Mouse (Mus musculus) yolk sac, embryonic 10.5 days (tissue): ENCODE data around the gene Ddx42.
"Not testable (repeated sequence)": the region's sequence is repeated elsewhere in the genome, so short reads cannot be mapped to it uniquely, and the experiment has no call there.

ENCODE experiments used
- DNase-seq: peaks from one replicate; pipeline ENCODE4 v3.0.0-alpha.2; 2017; ENCODE audit warnings: low spot score

Gene Ddx42

GRCm38 (mm10) chr11:106201337-106202122 lies 15.2 kb upstream of the Ddx42 start:
- DNase-seq = no peak

- no peak for DNase-seq
These were observed 14.6 kb upstream of the Ddx42 start, which contains the start of gene Strada for GRCm38 (mm10) chr11:106202123-106202465. Gene Strada, minus strand, starts transcription at chr11:106202168.

- DNase-seq = no peak
These were observed 4.0 kb upstream of the Ddx42 start for GRCm38 (mm10) chr11:106212771-106213170.

- DNase-seq = no peak
These were observed 1.9 kb upstream of the Ddx42 start for GRCm38 (mm10) chr11:106214856-106215255.

DNA sequence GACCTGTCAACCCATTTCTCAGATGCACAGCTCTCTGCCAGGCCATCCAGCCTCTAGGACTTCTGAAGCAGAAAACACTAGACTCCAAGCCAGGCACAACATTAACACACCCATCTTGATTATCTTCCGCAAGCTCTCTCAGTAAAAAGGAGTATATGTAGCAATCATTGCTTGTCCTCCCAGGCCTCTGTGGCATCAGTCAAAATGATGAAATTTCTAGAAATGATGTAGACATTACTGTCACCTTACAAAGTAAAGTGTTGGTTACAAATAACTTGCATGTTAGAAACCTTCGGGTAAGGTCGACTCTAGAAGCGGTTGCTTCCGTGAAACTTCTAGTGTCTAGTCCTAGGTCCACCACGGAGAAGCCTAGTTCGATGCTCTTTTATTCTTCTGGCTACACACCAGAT lies 1.3 kb upstream of the Ddx42 start:
- no peak for DNase-seq

DNA sequence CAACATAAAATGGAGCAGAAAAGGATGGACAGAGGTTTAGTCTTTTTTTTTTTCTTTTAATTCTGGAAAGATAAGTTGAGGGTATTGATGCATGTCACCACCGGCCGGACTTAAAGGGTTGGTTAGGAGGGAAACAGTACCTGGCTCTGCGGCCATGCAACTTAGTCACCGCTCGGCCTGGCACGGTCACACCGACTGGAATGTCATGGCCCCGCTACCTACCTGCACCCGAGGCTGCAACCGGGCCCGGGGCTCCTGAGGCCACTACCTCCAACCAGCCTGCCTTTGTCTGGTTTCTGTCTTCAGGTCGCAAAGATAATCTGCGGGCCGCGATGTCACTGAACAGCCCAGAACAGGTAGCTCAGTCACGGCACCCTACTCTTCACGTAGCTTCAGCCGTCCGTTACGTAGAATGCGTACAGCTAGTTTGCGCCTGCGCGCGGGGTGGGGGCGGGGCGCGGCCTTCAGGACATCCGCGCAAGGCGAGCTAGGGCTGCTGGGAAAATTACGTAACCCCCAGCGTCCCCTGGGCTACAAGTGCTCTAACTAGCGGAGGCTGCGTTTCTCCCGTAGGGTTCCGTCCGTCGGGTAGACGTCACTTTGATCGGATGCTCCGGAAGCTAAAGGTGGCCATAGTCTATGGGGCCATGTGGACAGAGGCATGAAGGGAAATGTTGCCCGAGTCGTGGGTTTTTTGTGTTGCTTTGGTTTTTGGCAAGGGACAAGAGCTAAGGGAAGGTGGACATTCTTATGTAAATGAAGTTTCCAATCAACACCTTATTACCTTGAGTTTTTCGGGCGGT lies 598 bp upstream of the Ddx42 start, which contains the start of gene Ccdc47:
Gene Ccdc47 (minus strand): TSS at position 418 of the 803 bp plus-strand sequence.
- DNase-seq = peak; percentile 97

GRCm38 (mm10) chr11:106220603-106221002 lies 3.9 kb downstream of the Ddx42 start:
- no peak for DNase-seq

DNA sequence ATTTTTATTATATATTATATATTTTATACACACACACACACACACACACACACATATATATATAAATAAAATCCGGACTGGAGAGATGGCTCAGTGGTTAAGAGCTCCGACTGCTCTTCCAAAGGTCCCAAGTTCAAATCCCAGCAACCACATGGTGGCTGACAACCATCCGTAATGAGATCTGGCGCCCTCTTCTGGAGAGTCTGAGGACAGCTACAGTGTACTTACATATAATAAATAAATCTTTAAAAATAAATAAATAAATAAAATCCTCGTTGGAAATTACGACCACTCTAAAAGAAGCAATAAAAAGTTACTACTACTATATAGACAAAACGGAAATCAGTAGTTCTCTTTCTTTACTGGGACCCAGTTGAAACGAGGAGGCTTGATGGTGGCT lies 17.3 kb downstream of the Ddx42 start:
- not testable (repeated sequence) for DNase-seq

- no peak for DNase-seq
These were observed 30.1 kb downstream of the Ddx42 start for GRCm38 (mm10) chr11:106246834-106247233.

DNA sequence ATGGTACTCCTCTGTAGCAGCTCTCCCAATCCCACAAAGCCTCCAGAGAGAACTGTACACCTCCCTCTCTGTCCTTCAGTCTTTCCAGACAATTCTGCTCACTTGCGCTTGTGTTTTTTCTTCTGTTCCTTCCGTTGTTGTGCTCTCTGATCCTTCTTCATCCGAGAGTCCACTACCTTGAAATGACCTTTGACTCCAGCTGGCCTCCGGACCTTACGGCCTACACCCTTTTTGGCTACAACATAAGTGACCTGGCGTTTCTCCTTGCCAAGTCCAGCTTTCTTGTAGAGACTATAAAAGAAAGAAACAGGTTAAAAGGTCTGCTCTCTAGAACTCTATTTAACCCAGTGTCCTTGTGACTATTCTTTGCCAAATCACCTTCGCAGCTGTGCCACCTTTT lies 32.6 kb downstream of the Ddx42 start:
- DNase-seq = peak; percentile 40

- DNase-seq = no peak
These were observed 38.0 kb downstream of the Ddx42 start for GRCm38 (mm10) chr11:106254767-106255166.

- no peak for DNase-seq
These were observed 38.4 kb downstream of the Ddx42 start for GRCm38 (mm10) chr11:106255174-106255573.

GRCm38 (mm10) chr11:106255685-106256451 lies 39.1 kb downstream of the Ddx42 start, which contains the start of the genes Ftsj3 and Psmc5:
Gene Ftsj3, minus strand, starts transcription at chr11:106256079.
Gene Psmc5, plus strand, starts transcription at chr11:106256154.
- peak; percentile 96 for DNase-seq

- DNase-seq = no peak
These were observed 40.0 kb downstream of the Ddx42 start for GRCm38 (mm10) chr11:106256775-106257174.

DNA sequence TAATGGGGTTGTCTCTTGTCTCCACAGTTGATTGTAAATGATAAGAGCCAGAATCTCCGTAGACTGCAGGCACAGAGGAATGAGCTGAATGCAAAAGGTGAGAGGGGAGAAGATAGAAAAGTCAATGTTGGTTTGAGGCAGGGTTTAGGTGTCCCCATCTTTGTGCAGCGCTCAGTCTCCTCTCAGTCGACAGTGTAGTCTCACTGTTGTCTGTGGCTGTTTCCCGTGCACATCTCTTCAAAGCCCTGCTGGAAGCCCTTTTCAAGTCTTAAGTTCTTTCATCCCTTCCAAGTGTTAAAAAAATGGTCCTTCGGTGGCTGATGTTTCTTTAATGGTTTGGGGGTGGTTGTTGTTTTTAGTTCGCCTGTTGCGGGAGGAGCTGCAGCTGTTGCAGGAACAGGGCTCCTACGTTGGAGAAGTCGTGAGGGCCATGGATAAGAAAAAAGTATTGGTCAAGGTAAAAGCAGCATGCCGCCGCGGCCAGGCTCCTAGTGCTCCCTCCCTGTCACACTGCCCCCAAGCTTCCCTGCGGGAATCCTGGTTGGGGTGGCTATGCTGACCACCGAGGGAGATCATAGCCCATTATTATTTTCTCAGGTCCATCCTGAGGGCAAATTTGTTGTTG lies 44.2 kb downstream of the Ddx42 start:
- no peak for DNase-seq

DNA sequence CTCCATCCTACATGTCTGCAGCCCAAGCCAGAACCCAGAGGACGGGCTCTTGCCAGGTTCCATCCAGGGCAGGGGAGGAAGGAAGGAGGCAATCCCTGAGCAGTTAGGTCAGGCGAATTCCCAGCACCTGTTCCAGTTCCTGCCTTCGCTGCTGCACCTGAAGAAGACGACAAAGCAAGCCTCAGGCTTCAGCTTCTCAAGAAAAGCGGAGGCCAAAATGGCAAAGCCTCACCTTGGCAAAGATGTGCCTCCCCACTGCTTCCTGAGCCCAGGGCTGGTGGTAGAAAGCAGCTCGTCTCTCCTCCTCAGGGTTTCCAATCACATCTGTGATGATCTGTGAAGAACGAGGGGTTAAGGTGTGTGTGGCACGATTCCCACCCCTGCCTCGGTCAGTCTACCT lies 47.2 kb downstream of the Ddx42 start:
- no peak for DNase-seq

- no peak for DNase-seq
These were observed 48.3 kb downstream of the Ddx42 start for GRCm38 (mm10) chr11:106264988-106265387.

DNA sequence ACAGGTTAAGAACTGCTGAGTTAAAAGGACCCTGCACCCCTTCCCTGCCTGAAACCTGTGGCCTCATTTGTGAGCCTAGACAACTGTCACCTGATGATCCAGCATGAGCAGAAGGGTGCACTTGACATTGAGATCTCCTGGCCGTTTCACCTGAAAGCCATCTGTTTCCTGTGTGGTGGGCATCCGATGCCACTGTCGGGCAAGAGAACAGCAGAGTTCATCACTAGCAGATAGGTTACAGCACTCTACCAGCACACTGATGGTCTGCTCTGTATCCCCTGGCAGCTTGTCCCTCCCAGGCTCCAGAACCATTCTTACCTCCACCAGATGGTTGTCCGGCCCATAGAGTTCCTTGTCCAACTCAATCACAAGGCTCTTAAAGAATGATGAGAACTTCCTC lies 48.8 kb downstream of the Ddx42 start:
- no peak for DNase-seq

DNA sequence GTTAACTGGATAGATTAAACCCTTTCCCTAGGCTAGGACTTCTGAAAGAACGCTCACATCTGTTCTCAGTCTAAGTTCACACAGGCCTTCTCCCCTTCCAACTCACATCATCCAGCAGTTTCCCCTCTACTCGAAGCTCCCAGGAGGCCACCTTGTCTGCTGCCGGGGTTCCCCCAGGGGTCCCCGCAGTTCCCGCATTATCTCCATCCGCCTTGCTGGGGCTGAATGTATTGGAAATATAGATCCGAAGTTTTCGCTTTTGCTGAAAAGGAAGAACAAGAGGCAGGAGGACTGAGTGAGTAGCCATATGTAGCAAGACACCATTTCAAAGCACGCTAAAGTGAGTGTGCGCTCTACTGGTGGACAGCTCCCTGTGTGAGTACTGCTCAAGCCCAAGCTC lies 49.7 kb downstream of the Ddx42 start:
- no peak for DNase-seq

- DNase-seq = no peak
These were observed 50.7 kb downstream of the Ddx42 start for GRCm38 (mm10) chr11:106267311-106267852.

- DNase-seq = no peak
These were observed 51.1 kb downstream of the Ddx42 start for GRCm38 (mm10) chr11:106267871-106268270.
